Mouse (Mus musculus) erythroid progenitor cell, adult 5-6 weeks (primary cell): ENCODE measurements around the gene Ddhd1. TPM values are rescaled to one million over a fixed set of nuclear protein-coding genes. Genes with fewer than 3 reads are reported as not detected.
"Not testable (repeated sequence)": the region's sequence is repeated elsewhere in the genome, so short reads cannot be mapped to it uniquely, and the experiment has no call there.

Source experiments
- ATAC-seq: replicated peaks from 2 replicates; pipeline ENCODE4 v1.8.0; 2016; ENCODE audit warnings: moderate number of reproducible peaks, mild to moderate bottlenecking, moderate TSS enrichment, inconsistent platforms; ENCODE audit not compliant: poor library complexity, low FRiP score, severe bottlenecking
- total RNA-seq, 2 experiments: library from RNA; stranded (forward) in 1 of 2; stranded (reverse) in 1 of 2; fragments of 150-400 nt in 1 of 2; fragments of 186-747, 209-891 nt in 1 of 2; gene quantifications; 2 replicates each; pipeline versions ENCODE4 v1.2.3 to v1.2.4; 2015 to 2017; ENCODE audit warnings: low replicate concordance in 2 of 2

Gene Ddhd1
- total RNA-seq, 2 experiments from 2014 or later: 118 to 173 TPM

GRCm38 (mm10) chr14:45588403-45588802, 69.5 kb downstream of the Ddhd1 start:
- no peak for ATAC-seq

- no peak for ATAC-seq
Observed at GRCm38 (mm10) chr14:45587536-45587935, 70.4 kb downstream of the Ddhd1 start.

DNA sequence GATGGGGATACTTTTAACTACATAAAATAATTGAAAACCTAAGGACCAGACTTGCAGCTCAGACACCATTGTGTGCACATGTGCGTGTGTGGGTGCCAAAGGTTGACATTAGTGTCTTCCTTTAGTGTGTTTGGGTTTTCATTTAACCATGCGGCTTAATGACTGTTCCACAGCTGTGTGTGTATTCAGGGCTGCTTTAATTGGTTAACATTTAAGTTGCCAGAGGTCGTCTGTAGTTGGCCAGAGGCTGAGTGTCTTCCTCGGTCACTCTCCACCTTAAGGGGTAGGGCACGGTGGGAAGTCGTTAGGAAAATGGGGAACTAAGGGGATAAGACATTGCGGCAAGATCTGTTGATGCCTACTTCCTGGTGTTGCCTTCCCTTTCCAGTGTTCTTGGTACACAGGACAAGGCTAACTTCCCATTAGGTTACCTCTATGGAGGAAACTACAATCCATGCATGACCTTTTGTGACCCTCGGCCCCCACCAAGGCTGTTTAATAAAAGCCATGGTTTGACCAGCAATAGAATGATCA, 74.4 kb downstream of the Ddhd1 start:
- no peak for ATAC-seq

- ATAC-seq: not testable (repeated sequence)
Observed at GRCm38 (mm10) chr14:45580923-45581827, 76.8 kb downstream of the Ddhd1 start.

- ATAC-seq: peak; percentile 54; the same call in 1 of the 2 replicates
Observed at GRCm38 (mm10) chr14:45566066-45566937, 91.6 kb downstream of the Ddhd1 start.

- ATAC-seq: no peak
Observed at GRCm38 (mm10) chr14:45565216-45566065, 92.5 kb downstream of the Ddhd1 start.

- no peak for ATAC-seq
Observed at GRCm38 (mm10) chr14:45563577-45563976, 94.4 kb downstream of the Ddhd1 start.

- no peak for ATAC-seq
Observed at GRCm38 (mm10) chr14:45561681-45562080, 96.3 kb downstream of the Ddhd1 start.

GRCm38 (mm10) chr14:45559018-45559417, 98.9 kb downstream of the Ddhd1 start:
- no peak for ATAC-seq

DNA sequence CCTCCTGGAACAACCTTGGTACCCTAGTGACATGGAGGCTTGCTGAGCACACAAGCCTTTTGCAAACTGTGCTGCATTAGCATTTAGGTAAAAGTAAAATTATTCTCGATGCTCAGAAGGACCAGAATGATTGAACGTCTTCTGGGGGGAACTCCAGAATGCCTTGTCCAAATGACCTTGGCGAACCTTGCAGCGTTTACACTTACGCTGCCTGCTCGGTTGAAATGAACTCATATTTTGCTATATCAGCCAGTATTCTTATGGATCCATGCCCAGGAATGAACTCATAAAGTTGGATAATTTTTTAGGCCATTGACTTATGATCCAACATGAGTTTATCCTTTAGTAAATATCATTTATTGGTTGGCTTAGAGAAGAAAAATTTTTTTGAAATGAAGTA, 103.6 kb downstream of the Ddhd1 start:
- no peak for ATAC-seq

DNA sequence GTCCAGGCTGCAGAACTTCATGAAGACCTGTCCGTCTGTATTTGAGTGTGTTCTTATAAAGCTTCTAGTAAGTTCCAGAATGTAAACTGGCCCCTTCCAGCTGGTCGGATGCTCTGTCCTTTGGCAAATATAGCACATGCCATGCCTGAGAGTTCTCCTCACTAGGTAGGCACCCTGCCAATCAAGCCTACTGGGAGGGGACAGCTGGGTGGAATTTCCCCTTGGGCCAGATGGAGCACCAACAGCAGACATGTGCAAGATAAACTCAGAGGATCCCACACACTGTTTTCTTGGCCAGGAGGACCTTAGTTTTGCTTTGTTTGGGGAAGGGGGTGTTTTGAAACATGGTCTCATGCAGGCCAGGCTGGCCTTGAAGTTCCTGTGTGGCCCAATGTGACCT, 104.1 kb downstream of the Ddhd1 start:
- ATAC-seq: no peak

DNA sequence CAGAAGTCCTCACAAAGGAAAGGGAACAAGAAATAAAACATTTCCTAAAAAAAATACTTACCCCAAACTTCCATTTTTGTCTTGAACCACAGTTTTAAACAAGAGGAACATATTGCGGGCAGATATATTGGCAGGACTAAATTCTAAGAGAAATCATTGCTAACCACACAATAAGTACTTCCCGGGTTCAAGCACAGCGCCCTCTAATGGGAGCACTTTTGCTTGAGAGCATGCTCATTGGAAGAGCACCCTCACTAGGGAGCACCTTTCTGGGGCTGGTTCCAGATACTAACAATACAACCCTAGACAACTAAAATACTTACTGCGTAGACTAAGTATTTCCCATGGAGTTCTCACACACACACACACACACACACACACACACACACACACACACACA, 105.5 kb downstream of the Ddhd1 start:
- no peak for ATAC-seq

GRCm38 (mm10) chr14:45551121-45551768, 106.7 kb downstream of the Ddhd1 start:
- no peak for ATAC-seq

GRCm38 (mm10) chr14:45550010-45550647, 107.8 kb downstream of the Ddhd1 start:
- no peak for ATAC-seq

GRCm38 (mm10) chr14:45548118-45548517, 109.8 kb downstream of the Ddhd1 start:
- ATAC-seq: no peak

DNA sequence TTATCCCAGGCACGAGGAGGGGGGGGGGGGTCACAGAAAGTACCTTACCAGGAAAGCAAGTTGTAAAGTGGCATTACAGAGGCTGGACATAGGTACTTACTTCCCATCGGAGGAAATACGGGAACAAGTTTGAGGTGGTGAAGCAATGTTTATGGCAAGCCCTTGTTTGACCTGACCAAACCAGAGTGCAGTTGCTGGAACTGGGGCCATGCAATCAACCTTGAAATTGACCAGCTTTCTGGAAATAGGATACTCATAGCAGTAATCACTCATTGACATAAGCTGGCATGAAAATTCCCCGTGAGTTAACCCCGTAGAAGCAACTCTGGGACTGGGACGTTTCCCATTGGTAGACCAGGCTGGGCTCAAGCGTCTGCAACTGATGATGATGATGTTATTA, 113.0 kb downstream of the Ddhd1 start:
- ATAC-seq: no peak

DNA sequence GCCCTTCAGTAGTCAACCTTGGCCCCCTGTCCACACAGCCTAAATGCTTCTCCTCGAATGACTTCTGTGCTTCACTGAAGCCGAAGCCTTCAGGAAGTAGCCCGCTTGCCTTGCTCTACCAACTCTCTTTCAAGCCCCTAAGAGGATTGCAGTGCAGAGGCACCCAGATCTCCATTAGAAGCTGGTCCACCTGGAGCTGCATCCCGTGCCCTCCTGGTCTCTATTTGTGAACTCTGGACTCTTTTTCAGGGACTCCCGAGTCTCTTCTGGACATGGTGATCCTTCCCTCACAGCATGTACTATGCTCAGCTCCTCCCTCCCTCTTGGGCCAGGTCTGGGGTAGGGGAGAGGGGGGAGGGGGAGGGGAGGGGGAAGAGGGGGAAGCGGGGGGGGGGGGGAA, 113.9 kb downstream of the Ddhd1 start:
- no peak for ATAC-seq

GRCm38 (mm10) chr14:45539659-45540468, 118.1 kb downstream of the Ddhd1 start:
- no peak for ATAC-seq
